Mouse (Mus musculus): ENCODE data around the gene Auh. TPM values are rescaled to one million over a fixed set of nuclear protein-coding genes. Genes with fewer than 3 reads are reported as not detected.

The Auh gene
- total RNA-seq, 4 experiments from 2014 or later = 94.6 to 109 (median 103) TPM

DNA sequence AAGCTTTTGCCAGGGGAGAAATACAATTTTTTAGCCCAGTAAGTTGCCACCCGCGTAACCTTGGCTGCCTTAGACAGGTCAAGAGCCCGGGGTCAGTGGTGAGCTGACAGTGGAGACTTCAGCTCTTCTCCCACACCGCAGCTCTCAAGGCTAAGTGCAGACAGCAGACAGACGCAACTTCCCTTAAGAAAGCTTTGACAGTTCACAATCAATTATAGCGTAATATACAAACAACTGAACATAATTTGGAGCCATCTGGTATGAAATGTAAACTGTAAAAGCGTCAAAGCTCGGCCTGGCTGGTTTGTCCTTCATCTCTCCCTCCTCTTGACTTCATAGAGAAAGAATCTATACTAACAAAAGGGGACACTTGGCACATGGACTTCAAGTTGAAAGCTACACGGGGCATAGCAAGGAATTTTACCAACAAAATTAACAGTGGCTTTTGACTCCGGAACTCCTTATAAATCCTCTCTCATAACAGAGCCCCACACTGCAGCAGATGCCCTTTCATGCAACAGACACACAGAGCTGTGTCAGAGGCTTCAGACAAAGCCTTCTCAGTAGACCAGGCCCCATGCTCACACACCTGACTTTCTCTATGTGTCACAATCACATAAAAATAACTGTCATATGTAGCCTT lies 85.8 kb downstream of the Auh start:
- no peak for DNase-seq (ENCODE audit: low spot score in 2 of 2)

DNA sequence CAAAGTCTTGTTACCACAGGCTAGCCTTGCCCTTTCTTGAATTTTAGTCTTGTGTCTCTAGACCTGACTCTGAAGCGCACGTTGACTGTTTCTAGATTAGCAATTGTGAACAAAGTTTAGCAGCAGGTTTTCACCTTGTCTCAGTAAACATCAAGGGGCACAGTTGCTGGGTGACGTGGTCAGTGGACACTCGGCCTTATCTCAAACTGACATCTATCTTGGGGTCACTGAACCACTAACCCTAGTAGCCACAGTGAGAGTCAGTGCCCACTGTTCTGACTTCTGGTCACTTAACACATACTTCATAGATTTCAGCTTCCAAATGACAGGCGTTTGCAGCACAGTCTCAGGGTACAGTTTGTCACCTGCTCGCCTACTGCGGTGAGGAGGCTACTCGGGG lies 93.2 kb downstream of the Auh start:
- no peak for DNase-seq (ENCODE audit: low spot score in 2 of 2)

DNA sequence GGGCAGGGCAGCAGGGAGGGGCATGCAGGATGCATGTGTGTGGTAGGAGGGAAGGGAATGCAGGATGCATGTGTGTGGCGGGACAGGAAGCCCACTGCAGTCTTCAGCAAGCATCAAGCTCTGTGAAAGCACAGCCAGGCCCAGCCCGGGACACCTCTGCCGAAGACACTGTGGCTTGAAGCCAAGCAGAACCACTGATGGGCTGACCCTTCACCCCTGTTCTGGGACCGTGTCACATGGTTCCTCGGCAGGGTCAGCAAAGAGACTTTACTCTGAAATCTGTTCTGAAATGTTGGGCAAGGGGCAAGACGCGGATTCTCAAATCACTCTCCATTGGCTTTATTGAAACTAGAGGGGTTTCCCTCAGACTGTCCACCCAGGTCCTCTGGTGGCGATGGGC lies 94.9 kb downstream of the Auh start:
- no peak for DNase-seq (ENCODE audit: low spot score in 2 of 2)

DNA sequence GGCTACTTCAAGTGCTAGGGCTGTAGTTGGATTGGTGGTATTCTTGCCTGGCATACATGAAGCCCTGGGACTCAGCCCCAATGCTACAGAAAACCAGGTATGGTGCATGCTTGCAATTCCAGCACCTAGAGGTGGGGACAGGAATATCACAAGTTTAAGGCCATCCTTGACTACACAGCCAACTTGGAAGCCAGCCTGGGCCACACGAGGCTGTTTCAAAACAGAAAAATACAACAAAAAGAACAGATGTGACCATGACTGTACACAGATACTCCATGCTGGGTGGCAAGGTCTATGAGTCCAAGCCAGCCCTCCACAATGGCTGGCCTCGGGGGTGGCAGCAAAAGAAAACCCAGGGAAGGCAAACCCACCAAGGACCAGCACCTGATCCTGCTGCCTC lies 95.7 kb downstream of the Auh start:
- no peak for DNase-seq (ENCODE audit: low spot score in 2 of 2)

DNA sequence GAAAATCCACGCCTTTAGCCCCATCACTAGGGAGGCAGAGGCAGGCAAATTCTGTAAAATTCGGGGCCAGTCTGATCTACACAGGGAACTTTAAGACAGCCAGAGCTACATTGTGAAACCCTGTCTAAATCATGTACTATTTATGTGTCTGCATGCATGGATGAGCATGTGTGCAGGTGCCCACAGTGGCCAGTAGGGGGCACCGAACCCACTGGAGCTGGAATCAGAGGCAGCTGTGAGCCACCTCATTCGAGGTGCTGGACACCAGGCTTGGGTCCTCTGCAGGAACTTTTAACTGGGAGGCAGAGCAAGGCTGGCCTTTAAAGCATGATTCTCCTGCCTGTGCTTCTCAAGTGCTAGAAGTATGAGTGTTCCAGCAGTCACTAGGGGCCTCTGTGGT lies 96.3 kb downstream of the Auh start:
- no peak for DNase-seq (ENCODE audit: low spot score in 2 of 2)

DNA sequence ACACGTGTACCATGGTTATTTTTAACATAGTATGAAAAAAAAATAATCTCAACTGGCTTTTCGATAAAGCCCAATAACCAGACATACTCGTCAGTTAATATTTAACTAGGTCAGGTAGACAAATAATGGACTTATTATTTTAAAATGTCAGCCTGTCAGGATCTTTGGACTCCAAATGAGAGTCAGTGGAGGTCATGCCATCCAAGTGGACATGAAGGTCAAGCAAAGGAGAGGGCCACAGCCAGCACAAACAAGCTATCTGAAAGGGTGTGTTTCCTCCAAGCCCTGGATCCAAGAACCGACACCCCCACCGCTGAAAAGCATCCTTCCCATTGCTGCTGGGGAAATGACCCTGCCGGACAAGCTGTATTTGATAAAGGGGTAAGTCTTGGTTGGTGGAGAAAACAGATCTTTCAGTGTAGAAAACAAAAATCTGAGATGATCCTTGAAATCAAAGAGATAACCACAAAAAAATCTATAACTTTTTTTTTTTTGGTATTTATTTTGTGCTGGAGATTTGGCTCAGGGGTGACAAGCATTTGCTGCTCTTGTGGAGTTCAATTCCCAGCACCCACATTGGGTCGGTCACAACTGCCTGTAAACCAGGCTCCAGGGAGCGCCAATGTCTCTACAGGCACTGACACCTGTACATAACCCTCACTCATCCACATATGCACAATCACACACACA lies 96.9 kb downstream of the Auh start:
- DNase-seq (ENCODE audit: low spot score in 2 of 2) = no peak

DNA sequence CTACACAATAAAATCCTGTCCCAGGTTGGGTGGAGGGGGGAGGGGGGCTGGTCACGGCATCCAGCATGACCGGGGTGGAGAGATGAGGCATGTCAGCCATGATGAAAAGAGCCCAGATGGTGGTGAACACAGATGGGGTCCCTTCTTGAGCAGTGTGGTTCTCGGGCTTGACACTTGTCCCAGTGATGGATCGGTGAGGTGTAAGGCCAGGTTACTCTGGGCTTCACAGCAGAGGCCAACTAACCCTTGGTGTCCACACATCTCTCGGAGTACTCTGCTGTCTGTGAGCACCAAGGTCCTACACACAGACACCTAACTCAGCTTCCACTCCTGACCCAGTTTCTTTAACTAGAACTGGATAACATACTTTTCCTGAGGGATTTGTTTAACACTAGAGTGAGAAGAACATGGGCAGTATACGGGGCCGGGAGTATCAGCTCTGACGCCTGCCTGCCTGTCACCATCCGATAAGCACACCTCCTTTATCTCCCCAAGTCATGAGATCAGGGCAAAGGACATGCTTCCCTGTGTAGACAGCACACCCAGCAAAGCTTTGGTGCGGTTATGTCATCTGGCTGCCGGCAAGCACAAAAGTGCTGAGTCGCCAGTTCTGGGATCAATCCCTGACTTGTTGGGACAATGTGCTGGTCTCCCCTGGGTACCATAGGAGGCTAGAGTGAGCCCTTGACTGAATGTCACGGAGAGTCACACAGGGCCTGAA lies 98.3 kb downstream of the Auh start:
- DNase-seq (ENCODE audit: low spot score in 2 of 2) = no peak

DNA sequence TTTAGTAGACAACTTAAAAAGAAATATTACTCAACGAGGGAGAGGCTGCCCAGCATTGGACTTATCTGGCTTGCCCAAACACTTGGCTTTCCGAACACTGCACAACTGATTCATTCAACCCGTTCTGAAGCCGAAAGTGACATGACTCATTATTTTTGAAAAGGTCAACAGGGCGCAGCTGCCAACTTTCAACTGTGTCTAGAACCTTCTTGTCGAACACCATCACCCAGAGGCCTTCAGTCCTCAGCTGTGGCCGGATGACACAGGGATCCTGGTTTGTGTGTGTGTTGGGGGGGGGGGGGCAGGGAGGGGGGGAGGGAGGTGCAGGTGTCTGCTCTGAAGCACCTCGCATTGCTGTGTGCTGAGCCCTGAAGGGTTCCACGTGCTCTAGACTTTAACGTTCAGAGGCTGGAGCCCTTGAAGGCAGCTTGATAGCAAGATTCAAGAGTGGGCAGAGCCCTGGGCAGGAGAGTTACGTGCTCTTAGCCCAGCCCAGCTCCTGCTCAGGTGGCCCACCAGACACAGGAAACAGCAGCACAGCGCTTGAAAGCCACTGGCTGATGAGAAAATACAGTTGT lies 100.4 kb downstream of the Auh start:
- no peak for DNase-seq (ENCODE audit: low spot score in 2 of 2)

DNA sequence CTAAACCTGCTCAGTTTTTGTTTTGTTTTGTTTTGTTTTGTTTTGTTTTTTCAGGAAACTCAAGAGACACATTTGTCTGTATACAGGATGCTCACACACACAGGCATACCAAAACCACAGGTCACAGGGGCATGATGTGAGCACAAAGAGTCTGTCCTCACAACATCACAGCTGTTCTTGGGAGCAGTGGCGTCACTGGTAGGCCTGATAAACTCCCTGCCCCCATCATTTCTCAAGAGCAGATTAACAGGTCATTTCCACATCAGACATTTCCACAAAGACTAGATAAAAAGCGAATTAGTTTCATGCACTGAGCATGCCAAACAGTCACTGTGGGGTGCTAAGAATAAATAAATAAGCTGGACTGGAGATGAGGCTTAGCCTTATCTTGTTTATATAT lies 101.3 kb downstream of the Auh start:
- no peak for DNase-seq (ENCODE audit: low spot score in 2 of 2)

DNA sequence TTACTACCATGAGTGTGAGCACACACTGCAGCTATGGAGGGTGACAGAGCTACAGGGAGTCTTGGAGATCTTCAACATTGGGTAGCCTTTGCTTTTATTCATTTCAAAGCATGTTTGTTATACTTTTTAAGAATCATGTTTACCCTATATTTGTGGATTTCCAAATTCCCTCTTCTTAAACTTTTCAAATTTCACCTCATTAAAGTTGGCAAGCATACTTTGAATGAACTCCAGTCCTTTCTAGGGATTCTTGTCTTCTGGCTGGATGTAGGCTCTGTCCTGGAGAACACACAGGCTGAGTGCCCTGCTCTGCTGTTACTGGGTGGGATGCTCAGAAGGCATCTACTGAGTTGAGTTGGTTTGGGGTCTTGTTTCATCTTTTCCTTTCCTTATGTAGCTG lies 102.8 kb downstream of the Auh start:
- no peak for DNase-seq (ENCODE audit: low spot score in 2 of 2)

DNA sequence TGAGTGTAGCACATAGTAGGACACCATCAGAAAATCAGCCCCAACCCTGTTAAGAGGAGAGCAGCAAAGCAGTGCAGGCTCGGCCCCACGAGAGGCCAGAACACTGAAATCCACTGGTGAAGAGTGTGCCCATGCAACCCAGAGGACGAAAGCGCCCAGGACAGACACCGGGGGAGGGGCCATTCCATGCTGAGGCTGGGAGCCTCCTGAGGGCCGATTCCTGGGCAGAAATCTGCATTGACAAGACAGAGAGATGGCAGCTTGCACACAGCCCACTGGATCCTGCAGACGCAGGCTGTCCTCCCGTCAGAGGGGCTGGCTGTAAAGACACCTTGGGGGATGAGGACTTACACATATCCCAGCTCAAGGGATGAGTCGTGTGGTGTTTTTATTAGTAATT lies 104.7 kb downstream of the Auh start:
- no peak for DNase-seq (ENCODE audit: low spot score in 2 of 2)

DNA sequence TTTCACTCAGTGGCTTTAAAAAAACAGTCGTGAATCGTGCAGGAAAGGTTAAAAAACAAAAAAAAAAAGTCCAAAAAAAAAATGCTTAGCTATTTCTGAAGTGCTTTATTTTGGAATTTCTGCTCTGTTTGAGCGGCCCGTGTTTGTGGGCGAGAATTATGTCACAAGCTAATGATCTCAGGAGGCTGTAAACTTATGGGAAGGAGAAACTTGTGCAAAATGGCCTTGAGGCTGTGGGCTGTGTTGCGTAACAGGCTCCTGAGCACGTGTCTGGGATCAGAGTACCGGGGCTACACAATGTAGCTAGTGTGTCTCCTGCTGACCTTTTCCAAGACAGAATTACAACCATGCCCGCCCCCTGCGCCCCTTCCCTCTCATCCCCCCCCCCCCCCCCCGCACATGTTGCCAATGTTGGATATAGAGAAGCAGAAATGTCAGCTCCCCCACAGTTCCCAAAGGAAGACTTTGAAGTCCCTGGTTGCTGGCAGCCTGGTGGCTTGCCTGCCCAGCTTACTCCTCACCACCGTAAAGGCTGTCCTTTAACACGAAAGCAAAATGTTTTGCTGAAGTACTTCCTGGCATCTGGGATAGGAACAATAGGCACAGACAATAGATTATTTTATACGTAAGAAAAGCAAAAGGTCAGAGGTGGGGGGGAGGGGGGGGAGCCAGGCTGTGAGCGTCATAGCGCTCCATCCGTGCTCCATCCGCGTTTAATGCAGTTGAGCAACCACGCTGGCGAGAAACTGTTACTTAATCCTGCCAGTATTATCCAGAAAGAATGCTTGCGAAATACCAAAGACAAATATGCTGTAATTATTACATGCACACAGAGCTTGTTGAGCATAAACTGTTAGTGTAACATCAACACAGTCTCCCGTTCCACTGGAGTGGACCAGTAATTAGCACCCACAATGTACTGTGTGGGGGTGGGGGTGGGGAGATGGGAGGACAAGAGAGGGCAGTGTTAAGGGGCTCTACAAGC lies 107.0 kb downstream of the Auh start:
- no peak for DNase-seq (ENCODE audit: low spot score in 2 of 2)

DNA sequence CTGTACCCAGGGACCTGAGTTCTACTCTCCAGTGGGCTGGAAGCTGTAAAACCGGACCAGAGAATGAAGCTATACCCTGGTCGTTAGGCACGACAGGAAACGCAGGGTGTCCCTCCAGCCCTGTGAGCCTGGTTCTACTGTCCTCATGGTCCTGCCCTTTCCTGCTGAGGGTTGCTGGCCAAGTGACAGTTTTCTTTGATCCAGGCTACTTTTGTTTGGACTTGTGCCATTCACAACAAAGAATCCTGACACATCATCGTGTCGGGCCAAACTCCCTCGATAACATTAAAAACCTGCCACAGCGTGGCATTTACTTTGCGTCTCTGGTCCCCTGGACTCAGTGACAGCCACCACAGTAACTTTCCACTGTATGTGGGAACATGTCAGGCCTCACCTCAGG lies 107.9 kb downstream of the Auh start:
- no peak for DNase-seq (ENCODE audit: low spot score in 2 of 2)

DNA sequence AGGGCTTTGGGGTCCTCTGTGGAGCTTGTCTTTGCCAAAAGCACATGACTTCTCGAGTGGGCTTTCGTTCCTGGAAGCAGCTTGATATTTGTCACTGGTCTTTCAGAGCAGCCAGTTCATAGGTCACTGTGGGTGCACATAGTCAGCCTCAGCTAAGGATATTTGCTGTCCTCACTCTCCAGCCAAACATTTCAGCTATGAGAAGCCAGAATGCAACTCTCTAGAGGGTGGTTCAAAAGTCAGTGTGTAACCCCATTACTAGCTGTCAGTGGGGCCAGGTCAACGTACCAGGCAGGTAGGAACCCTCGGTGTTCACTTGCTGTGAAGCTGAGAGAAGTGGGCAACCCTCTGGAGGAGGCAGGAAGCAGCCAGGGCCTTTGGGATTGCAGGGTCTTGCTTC lies 109.6 kb downstream of the Auh start:
- no peak for DNase-seq (ENCODE audit: low spot score in 2 of 2)

DNA sequence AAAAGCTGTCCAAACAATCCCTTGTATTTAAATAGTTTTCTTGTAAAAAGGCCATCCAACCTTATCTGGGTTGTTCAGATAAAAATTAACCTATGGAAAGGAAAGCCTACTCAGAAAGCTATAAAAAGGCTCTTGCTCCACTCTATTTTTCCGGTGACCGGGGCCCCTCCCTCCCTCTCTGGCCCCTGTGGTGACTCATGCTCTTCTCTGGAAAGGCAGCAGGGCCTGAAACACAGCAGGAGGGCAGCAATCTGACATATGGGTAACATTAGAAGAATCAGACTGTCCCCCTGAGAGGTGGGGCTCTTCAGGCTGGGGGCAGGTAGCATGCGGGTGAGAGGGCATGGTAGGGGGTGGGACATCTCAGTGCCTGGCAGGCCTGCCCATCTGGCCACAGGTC lies 110.7 kb downstream of the Auh start:
- no peak for DNase-seq (ENCODE audit: low spot score in 2 of 2)

DNA sequence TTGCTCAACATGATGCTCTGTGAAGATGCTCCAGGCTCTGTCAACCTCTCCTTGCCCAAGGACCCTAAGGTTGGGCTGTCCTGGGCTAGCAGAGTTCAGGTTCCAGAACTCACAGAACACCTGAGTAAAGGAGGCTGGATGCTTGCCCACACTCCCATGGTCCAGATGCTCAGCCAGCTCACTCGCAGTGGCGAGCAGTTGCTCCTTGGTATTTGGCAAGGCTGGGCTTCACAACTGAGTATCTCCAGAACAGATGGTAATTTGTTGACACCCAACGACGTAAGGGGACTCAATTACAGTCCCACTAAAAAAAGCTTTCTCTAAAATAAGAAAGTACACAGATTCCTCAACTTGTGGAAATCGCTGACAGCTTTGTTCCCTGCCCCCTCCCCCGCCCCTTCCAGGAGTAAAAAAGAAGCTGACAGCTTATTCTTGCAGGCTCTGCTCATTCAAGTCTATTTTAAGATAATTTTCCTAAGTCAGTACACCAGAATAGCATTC lies 111.4 kb downstream of the Auh start:
- peak; percentile 37 to 87 for DNase-seq (ENCODE audit: low spot score in 2 of 2)

DNA sequence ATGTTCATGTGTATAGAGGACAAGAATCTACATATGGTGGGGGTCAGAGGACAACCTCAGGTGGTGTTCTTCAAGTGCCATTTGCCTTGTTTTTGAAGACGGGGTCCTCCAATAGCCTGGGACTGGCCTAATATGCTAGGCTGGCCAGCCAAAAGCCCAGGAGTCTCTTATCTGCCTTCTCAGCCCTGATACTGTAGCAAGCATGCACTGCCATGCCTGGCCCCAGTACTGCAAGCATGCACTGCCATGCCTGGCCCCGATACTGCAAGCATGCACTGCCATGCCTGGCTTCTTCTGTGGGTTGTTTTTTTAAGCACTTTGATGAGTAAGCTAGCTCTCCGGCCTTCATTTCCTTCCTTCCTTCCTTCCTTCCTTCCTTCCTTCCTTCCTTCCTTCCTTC lies 115.7 kb downstream of the Auh start:
- DNase-seq (ENCODE audit: low spot score in 2 of 2) = no peak

DNA sequence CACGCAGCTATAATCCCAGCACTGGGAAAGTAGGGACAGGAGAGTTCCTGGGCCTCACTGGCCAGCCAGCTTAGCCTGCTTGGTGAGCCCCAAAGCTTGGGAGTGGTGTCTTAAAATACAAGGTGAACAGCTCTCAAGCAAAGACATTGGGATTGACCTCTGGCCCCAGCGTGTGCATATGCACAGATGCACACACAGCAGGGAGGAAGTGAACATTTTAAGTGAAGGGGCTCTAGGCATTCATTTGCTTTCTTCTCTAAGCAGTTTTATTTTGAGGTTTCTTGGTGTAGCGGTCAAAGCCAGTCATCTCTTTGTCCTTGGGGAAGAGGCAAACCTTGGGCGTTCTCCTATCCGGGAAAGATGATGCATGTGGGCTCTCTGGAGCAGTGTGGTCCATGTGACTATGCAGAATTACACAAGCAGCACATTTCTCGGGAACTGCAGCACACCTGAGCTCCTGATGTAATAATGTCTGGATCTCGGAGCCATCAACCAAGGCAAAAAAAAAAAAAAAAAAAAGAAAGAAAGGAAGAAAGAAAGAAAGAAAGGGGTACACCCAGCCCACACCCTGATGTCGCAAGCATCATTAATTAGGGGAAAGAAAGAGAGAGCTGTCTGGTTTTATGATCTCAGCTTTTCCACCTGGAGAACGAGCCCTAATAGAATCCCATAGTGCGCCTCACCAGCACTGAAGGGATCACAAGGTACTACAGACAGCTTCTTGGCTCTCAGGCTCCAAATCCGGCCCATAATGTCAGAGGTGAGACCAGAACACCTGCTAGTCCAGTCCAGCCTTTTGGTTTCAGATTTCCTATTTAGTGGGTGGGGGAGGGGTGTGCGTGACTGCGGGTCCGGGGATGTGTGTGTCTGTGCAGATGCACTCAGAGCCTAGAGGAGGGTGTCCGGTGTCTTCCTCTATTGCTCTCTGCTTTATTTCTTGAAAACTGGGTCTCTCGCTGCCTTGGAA lies 116.6 kb downstream of the Auh start:
- no peak for DNase-seq (ENCODE audit: low spot score in 2 of 2)

DNA sequence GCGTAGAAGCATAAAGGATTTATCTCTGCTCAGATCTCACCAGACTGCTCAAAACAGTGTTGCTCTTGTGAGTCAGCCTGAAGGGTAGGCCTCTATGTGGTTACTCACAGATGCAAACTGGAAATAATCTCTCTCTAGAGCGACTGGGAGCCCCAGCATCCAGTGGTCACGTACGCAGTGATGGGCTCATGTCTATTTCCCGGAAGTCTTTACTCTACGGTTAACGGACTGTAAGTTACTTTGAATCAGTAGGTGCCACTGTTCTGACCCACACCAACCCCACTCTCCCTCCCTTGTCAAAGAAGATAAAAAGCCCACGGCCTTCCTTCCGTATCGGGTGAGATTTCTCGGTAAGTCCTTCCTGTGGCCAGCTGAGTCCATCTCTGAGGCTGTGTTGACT lies 121.8 kb downstream of the Auh start:
- DNase-seq (ENCODE audit: low spot score in 2 of 2) = no peak

DNA sequence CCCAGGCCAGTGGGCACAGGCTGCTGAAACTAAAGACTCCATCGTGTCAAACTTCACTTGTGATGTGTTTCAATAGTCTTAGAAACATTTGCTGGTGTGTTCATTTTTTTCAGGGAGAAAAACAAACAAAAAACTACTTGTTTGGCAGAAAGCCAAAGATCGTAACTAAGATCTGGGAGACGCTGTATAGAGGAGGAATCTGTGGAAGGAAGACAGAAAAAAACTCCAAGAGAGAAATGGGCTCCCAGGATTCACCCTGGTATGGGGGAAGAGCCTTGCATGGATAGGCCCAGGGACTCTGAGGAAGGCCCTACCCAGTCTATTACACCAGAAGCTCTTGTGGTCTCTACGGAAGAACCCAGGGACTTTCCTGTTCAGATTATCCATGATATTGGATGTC lies 123.5 kb downstream of the Auh start:
- no peak for DNase-seq (ENCODE audit: low spot score in 2 of 2)

Measured in left cerebral cortex, adult 8-10 months (tissue).